Mouse (Mus musculus): ENCODE data around the gene Th. TPM values are rescaled to one million over a fixed set of nuclear protein-coding genes. Genes with fewer than 3 reads are reported as not detected.

Th gene
- not detected in 2 replicates for polyA plus RNA-seq (2012; ENCODE audit: insufficient read depth, insufficient read length, low replicate concordance, missing spikeins)

DNA sequence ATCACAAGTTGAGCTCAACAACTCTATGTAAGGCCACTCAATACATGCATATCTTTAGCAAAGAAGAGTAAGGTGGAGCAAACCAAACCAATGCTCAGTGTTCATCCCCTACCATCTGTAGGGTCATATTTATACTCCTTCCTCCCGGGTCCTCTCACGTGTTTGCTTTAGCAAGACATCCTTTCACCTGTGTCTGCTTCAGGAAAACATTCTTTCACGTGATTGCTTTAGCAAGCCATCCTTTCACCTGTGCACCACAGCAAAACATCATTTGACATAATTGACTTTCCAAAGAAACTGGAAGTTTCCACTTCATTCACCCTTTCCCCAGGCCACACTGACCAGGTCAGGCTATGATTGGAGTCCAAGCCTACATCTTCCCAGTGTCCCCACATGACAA is at the start of gene Th:
Gene Th (minus strand): TSS at position 101 of the 400 bp plus-strand sequence.
- no peaks in the 10 kb centered on the region for H3K4me1 ChIP-seq (ENCODE audit: control insufficient read depth, insufficient read depth, low read length)
- WGBS = 90% methylated on average over 3 of the region's 3 CpGs
- no peak within 1 kb of the TSS for H3K27ac ChIP-seq (ENCODE audit: insufficient read depth, low read depth, low read length)
- H3K4me3 ChIP-seq (ENCODE audit: insufficient read depth, low read depth, low read length) = no peak within 1 kb of the TSS
- TF ChIP-seq CTCF (IDR thresholded peaks at IDR 0.05; ENCODE audit: insufficient read depth, low read depth, low read length) (no peak), POLR2A (IDR thresholded peaks at IDR 0.05; ENCODE audit: insufficient read depth, low read depth, low read length) (no peak)

DNA sequence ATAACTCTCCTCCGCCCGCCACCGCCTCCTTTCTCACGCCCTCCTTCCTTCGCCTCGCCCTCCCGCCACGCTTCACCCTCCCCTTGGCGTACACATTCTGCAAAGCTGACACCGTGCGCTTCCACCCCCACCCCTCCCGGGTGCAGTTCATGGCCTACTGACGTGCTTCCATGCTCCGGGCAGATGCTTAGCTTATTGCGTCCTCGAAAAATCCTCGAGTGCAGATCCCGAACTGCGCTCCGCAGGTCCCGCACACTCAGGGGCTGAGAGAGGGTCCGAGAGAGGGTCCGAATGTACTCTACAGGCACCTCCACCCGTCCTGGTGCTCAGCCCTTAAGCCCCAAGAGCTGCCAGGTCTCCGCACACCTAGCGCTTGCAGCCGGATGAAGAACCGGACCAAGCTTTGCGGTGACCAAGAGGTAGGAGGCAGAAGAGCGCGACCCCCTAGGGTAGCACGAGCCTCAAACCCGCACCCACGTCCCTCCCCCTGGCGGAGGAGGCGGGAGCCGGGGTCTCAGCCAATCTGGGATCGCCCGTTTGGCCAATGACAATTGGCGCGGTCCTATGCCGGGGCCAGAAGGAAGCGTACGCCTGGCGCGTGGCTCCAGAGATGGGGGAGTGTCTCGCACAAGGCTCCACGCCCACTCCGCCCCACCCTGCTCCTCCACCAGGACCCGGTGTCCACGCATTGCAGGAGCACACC is 38.0 kb upstream of the Th start, which contains the start of gene Ascl2:
Gene Ascl2 (minus strand): TSS at position 456 of the 703 bp plus-strand sequence.
- WGBS = 2% methylated on average over 51 of the region's 51 CpGs
- Histone ChIP-seq H3K4me3 (ENCODE audit: insufficient read depth, low read depth, low read length) (peak within 1 kb of the TSS; percentile 45), H3K4me1 (ENCODE audit: control insufficient read depth, insufficient read depth, low read length) (peaks cover 24% of the 10 kb centered on the region), H3K27ac (ENCODE audit: insufficient read depth, low read depth, low read length) (no peak within 1 kb of the TSS)
- TF ChIP-seq POLR2A (IDR thresholded peaks at IDR 0.05; ENCODE audit: insufficient read depth, low read depth, low read length) = no peak
- TF ChIP-seq CTCF (IDR thresholded peaks at IDR 0.05; ENCODE audit: insufficient read depth, low read depth, low read length) = no peak

DNA sequence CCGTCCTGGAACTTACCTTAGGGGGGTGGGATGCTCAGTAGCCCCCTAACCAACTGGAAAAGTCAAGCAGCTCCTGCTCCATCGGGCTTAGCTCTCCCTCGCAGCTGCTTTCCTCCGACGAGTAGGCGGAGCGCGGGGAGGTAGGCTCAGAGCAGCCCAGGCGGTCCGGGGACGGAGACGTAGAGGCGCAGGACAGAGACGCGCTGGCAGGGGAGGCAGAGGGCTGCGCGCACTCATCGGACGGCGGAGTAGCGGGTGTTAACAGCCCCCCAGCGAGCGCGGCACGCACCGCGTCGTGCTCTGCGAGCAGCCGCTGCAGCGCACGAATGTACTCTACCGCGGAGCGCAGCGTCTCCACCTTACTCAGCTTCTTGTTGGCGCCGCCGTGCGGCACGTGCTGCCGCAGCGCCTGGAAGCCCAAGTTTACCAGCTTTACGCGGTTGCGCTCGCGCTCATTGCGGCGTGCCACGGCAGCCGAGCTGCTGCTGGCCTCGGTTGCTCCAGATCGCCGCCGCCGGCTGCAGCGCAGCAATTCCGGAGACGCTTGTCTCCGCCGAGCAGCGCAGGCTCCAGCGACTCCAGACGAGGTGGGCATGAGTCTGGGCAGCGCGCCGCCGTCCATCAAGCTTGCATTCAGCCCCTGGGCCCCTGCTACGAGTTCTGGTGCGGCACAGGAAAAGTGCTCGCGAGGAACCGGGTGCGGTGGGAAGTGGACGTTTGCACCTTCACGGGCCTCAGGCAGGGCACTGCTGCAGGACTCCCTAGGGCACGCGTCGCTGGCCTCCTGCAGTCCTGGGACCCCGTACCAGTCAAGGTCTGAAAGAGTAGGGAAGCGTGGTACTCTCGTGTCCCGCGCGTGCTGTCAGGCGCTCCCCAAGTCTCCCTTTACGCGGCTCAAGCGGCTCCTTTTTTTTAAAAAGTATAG is 37.2 kb upstream of the Th start:
- no peak; the same call in 1 of the 2 replicates for TF ChIP-seq CTCF (IDR thresholded peaks at IDR 0.05; ENCODE audit: insufficient read depth, low read depth, low read length)
- TF ChIP-seq POLR2A (IDR thresholded peaks at IDR 0.05; ENCODE audit: insufficient read depth, low read depth, low read length) = 0 out of 2 replicates have a peak, but pooled peaks have one; percentile 5
- Histone ChIP-seq H3K4me3 (ENCODE audit: insufficient read depth, low read depth, low read length) (peak overlapping the region; percentile 45), H3K4me1 (ENCODE audit: control insufficient read depth, insufficient read depth, low read length) (peaks cover 24% of the 10 kb centered on the region), H3K27ac (ENCODE audit: insufficient read depth, low read depth, low read length) (no peak overlapping the region)
- under 1% methylated on average over 90 of the region's 90 CpGs for WGBS

DNA sequence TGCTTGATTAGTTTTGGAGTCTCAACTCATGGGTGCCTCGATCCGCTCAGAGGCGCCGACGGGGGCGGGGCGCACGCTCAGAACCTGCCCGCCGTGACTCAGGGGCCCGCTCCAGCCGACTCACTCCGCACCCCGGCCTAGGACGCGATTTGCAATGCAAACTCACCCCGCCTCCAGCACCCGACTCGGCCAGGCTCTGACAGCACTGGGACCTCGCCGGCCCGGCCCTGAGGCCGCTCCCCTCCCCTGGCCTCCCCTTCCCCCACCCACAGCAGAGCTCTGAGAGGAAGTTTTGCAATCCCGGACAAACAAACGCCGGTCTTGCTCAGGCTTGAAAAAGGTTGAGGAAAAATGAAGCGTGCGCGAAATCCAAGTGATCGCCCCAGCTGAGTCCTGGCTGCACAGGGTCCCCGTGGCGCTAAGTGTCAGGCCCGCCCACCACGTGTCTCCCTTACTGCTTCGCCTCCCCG is 36.5 kb upstream of the Th start:
- Histone ChIP-seq H3K4me1 (ENCODE audit: control insufficient read depth, insufficient read depth, low read length) (peaks cover 24% of the 10 kb centered on the region), H3K27ac (ENCODE audit: insufficient read depth, low read depth, low read length) (no peak overlapping the region), H3K4me3 (ENCODE audit: insufficient read depth, low read depth, low read length) (peak overlapping the region; percentile 45)
- TF ChIP-seq CTCF (IDR thresholded peaks at IDR 0.05; ENCODE audit: insufficient read depth, low read depth, low read length) (no peak), POLR2A (IDR thresholded peaks at IDR 0.05; ENCODE audit: insufficient read depth, low read depth, low read length) (no peak)
- under 1% methylated on average over 36 of the region's 36 CpGs for WGBS

DNA sequence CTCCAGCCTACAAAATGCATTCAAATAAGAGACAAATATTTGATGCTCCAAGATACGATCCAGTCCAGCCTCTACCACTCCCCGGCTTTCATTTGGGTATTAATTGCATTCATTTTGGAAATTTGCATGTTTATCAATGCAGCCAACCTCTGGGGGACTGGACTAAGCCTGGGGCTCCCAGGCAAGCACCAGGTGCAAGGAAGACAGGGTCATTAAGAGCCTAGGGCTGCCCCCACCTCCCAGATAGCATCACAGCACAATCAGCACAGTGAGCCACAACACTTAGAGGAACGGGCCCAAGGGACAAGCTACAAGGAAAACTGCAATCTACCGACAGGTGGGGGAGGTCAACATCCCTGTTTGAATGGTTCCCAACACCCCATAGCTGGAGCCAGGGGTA is 28.8 kb upstream of the Th start:
- no peak overlapping the region for H3K27ac ChIP-seq (ENCODE audit: insufficient read depth, low read depth, low read length)
- H3K4me1 ChIP-seq (ENCODE audit: control insufficient read depth, insufficient read depth, low read length) = no peaks in the 10 kb centered on the region
- 72% methylated on average over 4 of the region's 4 CpGs for WGBS
- TF ChIP-seq CTCF (IDR thresholded peaks at IDR 0.05; ENCODE audit: insufficient read depth, low read depth, low read length) (no peak), POLR2A (IDR thresholded peaks at IDR 0.05; ENCODE audit: insufficient read depth, low read depth, low read length) (no peak)
- no peak overlapping the region for H3K4me3 ChIP-seq (ENCODE audit: insufficient read depth, low read depth, low read length)

DNA sequence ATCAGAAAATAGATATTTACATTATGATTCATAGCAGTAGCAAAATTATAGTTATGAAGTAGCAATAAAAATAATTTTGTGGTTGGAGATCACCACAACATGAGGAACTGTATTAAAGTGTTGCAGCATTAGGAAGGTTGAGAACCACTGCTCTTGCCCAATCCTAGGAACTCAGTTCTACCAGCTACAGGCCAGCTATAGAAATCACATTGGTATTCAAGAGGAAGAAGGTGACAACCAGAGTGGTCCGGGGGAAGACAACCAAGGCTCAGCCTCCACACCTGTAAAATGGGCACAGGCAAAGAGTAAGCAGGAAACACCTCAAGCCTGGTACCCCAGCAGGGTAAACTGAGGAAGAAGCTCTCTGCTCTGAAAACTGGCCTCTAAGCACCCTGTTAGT is 27.9 kb upstream of the Th start:
- Histone ChIP-seq H3K4me3 (ENCODE audit: insufficient read depth, low read depth, low read length) (no peak overlapping the region), H3K27ac (ENCODE audit: insufficient read depth, low read depth, low read length) (no peak overlapping the region), H3K4me1 (ENCODE audit: control insufficient read depth, insufficient read depth, low read length) (no peaks in the 10 kb centered on the region)
- TF ChIP-seq CTCF (IDR thresholded peaks at IDR 0.05; ENCODE audit: insufficient read depth, low read depth, low read length) (no peak), POLR2A (IDR thresholded peaks at IDR 0.05; ENCODE audit: insufficient read depth, low read depth, low read length) (no peak)
- WGBS = 85% methylated on average over 1 of the region's 1 CpGs

DNA sequence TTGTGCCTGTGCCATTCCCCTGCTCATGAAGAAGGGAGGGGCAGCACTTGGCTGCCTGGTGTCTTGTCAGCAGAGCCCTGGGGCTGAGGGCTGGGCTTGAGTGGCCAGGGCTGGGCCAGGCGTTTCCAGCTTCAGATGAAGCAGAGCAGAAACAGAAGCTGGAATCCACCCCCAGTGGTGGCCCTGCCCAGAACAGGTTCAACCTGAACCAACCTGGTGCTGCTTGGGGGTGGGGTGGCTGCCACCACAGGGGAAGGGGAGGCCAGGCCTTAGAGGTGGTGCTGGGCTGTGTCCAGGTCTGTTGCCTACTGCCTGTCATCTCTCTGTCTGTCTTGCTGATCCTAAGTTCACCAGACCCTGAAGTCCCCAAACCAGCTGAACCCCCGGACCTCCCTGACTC is 25.1 kb upstream of the Th start:
- TF ChIP-seq CTCF (IDR thresholded peaks at IDR 0.05; ENCODE audit: insufficient read depth, low read depth, low read length) (no peak), POLR2A (IDR thresholded peaks at IDR 0.05; ENCODE audit: insufficient read depth, low read depth, low read length) (no peak)
- H3K4me3 ChIP-seq (ENCODE audit: insufficient read depth, low read depth, low read length) = no peak overlapping the region
- no peak overlapping the region for H3K27ac ChIP-seq (ENCODE audit: insufficient read depth, low read depth, low read length)
- H3K4me1 ChIP-seq (ENCODE audit: control insufficient read depth, insufficient read depth, low read length) = no peaks in the 10 kb centered on the region
- 82% methylated on average over 2 of the region's 2 CpGs for WGBS

DNA sequence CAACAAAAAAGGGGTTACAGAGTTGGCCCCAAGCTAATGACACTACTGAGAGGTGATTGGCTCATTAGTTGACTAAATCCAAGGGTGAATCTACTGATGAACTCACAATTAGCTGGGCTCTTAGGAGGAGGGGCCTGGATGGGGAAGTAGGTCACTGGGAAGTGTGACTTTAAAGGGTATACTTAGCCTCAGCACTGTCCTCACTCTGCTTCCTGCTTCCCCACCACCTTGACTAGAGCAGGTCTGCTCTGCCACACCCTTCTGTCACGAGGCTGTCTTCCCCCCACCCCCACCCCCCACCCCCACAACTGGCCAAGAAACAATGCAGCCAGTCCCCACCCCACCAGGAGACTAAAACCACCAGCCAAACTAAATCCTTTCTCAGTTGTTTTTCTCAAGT is 18.6 kb upstream of the Th start:
- H3K4me3 ChIP-seq (ENCODE audit: insufficient read depth, low read depth, low read length) = no peak overlapping the region
- H3K4me1 ChIP-seq (ENCODE audit: control insufficient read depth, insufficient read depth, low read length) = no peaks in the 10 kb centered on the region
- H3K27ac ChIP-seq (ENCODE audit: insufficient read depth, low read depth, low read length) = no peak overlapping the region
- TF ChIP-seq POLR2A (IDR thresholded peaks at IDR 0.05; ENCODE audit: insufficient read depth, low read depth, low read length) = no peak
- TF ChIP-seq CTCF (IDR thresholded peaks at IDR 0.05; ENCODE audit: insufficient read depth, low read depth, low read length) = no peak
- WGBS = 12% methylated on average over 1 of the region's 1 CpGs

DNA sequence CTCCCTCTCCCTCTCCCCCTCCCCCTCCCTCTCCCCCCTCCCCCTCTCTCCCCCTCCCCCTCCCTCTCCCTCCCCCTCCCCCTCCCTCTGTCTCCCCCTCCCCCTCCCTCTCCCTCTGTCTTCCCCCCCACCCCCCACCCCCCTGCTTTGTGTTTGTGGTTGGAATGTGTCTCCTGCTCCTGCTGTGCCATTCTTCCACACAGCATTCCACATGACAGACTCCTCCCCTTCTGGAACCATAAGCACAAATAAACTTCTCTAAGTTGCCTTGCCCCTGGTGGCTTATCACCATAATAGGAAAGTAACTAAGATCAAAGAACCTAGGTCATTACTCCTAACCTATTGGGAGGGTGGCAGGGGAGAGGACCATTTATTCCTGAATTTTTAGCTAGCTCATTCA is 6.7 kb upstream of the Th start:
- TF ChIP-seq CTCF (IDR thresholded peaks at IDR 0.05; ENCODE audit: insufficient read depth, low read depth, low read length) (no peak), POLR2A (IDR thresholded peaks at IDR 0.05; ENCODE audit: insufficient read depth, low read depth, low read length) (no peak)
- no peak overlapping the region for H3K27ac ChIP-seq (ENCODE audit: insufficient read depth, low read depth, low read length)

More for the DNA sequence above, 6.7 kb upstream of the Th start:
- no peak overlapping the region for H3K4me3 ChIP-seq (ENCODE audit: insufficient read depth, low read depth, low read length)
- no peaks in the 10 kb centered on the region for H3K4me1 ChIP-seq (ENCODE audit: control insufficient read depth, insufficient read depth, low read length)

Measured in olfactory bulb, adult 2 months (tissue).